Mouse (Mus musculus) kidney, postnatal 25 days (tissue): Measurements from ENCODE around the gene Ubash3b.

ENCODE experiments used
- DNase-seq, 2 experiments: peaks; one replicate each; pipeline ENCODE4 v3.0.0; 2021; ENCODE audit warnings: mixed read lengths in 2 of 2

Ubash3b gene

GRCm38 (mm10) chr9:40984313-40984712, 177.2 kb downstream of the Ubash3b start:
- DNase-seq, result no peak

GRCm38 (mm10) chr9:40983758-40984157, 177.7 kb downstream of the Ubash3b start:
- DNase-seq, result no peak

GRCm38 (mm10) chr9:40982480-40982879, 179.0 kb downstream of the Ubash3b start:
- no peak for DNase-seq

GRCm38 (mm10) chr9:40974042-40974801, 187.3 kb downstream of the Ubash3b start:
- no peak for DNase-seq

- no peak for DNase-seq
Measured at GRCm38 (mm10) chr9:40964418-40964714, 197.1 kb downstream of the Ubash3b start.

- DNase-seq, result no peak
Measured at GRCm38 (mm10) chr9:40963586-40964417, 197.7 kb downstream of the Ubash3b start, which contains the start of gene Jhy. Jhy (minus strand) TSS chr9:40964118.

- no peak for DNase-seq
Measured at GRCm38 (mm10) chr9:40961401-40961800, 200.1 kb downstream of the Ubash3b start.
